Mouse (Mus musculus) MEL (cell line): ENCODE measurements around the gene Agbl3. TPM values are rescaled to one million over a fixed set of nuclear protein-coding genes. Genes with fewer than 3 reads are reported as not detected.
A peak's percentile ranks its signal among the peaks of the same experiment; 100 is the strongest.

ENCODE experiments used
- DNase-seq: peaks from one replicate; pipeline ENCODE4 v3.0.0; 2011; ENCODE audit warnings: low read depth, low spot score
- H3K27ac ChIP-seq: 2 replicates; pipeline ENCODE4 v1.5.1; 2012; ENCODE audit warnings: low read depth, mild to moderate bottlenecking, control low read depth, low read length, moderate library complexity; ENCODE audit not compliant: control insufficient read depth
- H3K27me3 ChIP-seq, 2 experiments: fragments of 150-350 bp in 1 of 2; sonication (generic) in 1 of 2; 2 replicates each; pipeline ENCODE4 v1.6.1; 2012; ENCODE audit warnings: low read length in 2 of 2, mild to moderate bottlenecking in 2 of 2, improper control_type of control experiment in 1 of 2, moderate library complexity in 1 of 2; ENCODE audit not compliant: insufficient read depth in 2 of 2, control insufficient read depth in 1 of 2
- H3K36me3 ChIP-seq, 2 experiments: 2 replicates each; pipeline ENCODE4 v1.6.1; 2012 to 2014; ENCODE audit warnings: low read length in 2 of 2, improper control_type of control experiment in 1 of 2, inconsistent platforms in 1 of 2, mild to moderate bottlenecking in 1 of 2; ENCODE audit not compliant: insufficient read depth in 2 of 2, control insufficient read depth in 1 of 2
- H3K4me1 ChIP-seq, 2 experiments: fragments of 150-350 bp in 1 of 2; sonication (generic) in 1 of 2; 2 replicates each; pipeline ENCODE4 v1.6.1; 2012; ENCODE audit warnings: low read length in 2 of 2, improper control_type of control experiment in 1 of 2, mild to moderate bottlenecking in 1 of 2; ENCODE audit not compliant: insufficient read depth in 2 of 2, control insufficient read depth in 1 of 2
- H3K4me3 ChIP-seq, 2 experiments: fragments of 150-350 bp in 1 of 2; sonication (generic) in 1 of 2; 2 replicates each; pipeline ENCODE4 v1.5.1; 2012; ENCODE audit warnings: low read depth in 2 of 2, low read length in 2 of 2, mild to moderate bottlenecking in 2 of 2, moderate library complexity in 2 of 2, control low read depth in 1 of 2, improper control_type of control experiment in 1 of 2; ENCODE audit not compliant: control insufficient read depth in 1 of 2, insufficient read depth in 1 of 2
- H3K79me2 ChIP-seq: 2 replicates; pipeline ENCODE4 v1.6.1; 2012; ENCODE audit warnings: mild to moderate bottlenecking, low read length, moderate library complexity; ENCODE audit not compliant: control insufficient read depth, poor library complexity, insufficient read depth
- H3K9ac ChIP-seq: 2 replicates; pipeline ENCODE4 v1.6.1; 2012; ENCODE audit warnings: low read depth, mild to moderate bottlenecking, control low read depth, low read length, moderate library complexity; ENCODE audit not compliant: control insufficient read depth, poor library complexity, severe bottlenecking
- H3K9me3 ChIP-seq: fragments of 150-350 bp; sonication (generic); replicated peaks from 2 replicates; pipeline ENCODE4 v1.6.1; 2012; ENCODE audit warnings: mild to moderate bottlenecking, low read length, improper control_type of control experiment, moderate library complexity; ENCODE audit not compliant: insufficient read depth
- CHD2 ChIP-seq: IDR thresholded peaks from 2 replicates; pipeline ENCODE4 v1.6.1; 2011; ENCODE audit warnings: low read length, improper control_type of control experiment
- CTCF ChIP-seq, 3 experiments: IDR thresholded peaks in 2 of 3; conservative IDR thresholded peaks in 1 of 3; 2 replicates each; pipeline ENCODE4 v1.5.1; 2011 to 2012; ENCODE audit warnings: low read length in 3 of 3, low read depth in 2 of 3, mild to moderate bottlenecking in 2 of 3, improper control_type of control experiment in 1 of 3, inconsistent platforms in 1 of 3, mixed read lengths in 1 of 3, moderate library complexity in 1 of 3; ENCODE audit not compliant: control insufficient read depth in 1 of 3, insufficient read depth in 1 of 3, poor library complexity in 1 of 3, severe bottlenecking in 1 of 3
- EP300 ChIP-seq, 2 experiments: IDR thresholded peaks; 2 replicates each; pipeline ENCODE4 v1.6.1; 2011; ENCODE audit warnings: improper control_type of control experiment in 2 of 2, low read length in 2 of 2, low read depth in 1 of 2, mild to moderate bottlenecking in 1 of 2
- ETS1 ChIP-seq: IDR thresholded peaks from 2 replicates; pipeline ENCODE4 v1.6.1; 2012; ENCODE audit warnings: low read depth, mild to moderate bottlenecking, inconsistent platforms, low read length, improper control_type of control experiment, moderate library complexity
- GABPA ChIP-seq: IDR thresholded peaks from 2 replicates; pipeline ENCODE4 v1.6.1; 2012; ENCODE audit warnings: low read depth, mild to moderate bottlenecking, inconsistent platforms, low read length, improper control_type of control experiment, moderate library complexity
- GATA1 ChIP-seq: IDR thresholded peaks from 2 replicates; pipeline ENCODE4 v1.6.1; 2011; ENCODE audit warnings: low read depth, low read length, improper control_type of control experiment
- JUND ChIP-seq: IDR thresholded peaks from 2 replicates; pipeline ENCODE4 v1.6.1; 2011; ENCODE audit warnings: low read depth, mild to moderate bottlenecking, improper control_type of control experiment, low read length
- KAT2A ChIP-seq: conservative IDR thresholded peaks from 2 replicates; pipeline ENCODE4 v1.6.1; 2012; ENCODE audit warnings: low read depth, low read length, improper control_type of control experiment, inconsistent platforms
- MEF2A ChIP-seq: IDR thresholded peaks from 2 replicates; pipeline ENCODE4 v1.6.1; 2014; ENCODE audit warnings: low read depth, mild to moderate bottlenecking, inconsistent platforms, low read length, improper control_type of control experiment; ENCODE audit not compliant: poor library complexity, insufficient replicate concordance, severe bottlenecking; ENCODE audit errors: extremely low read depth
- MYB ChIP-seq: IDR thresholded peaks from 2 replicates; pipeline ENCODE4 v1.6.1; 2011; ENCODE audit warnings: mild to moderate bottlenecking, low read depth, low read length, improper control_type of control experiment
- MYC ChIP-seq: IDR thresholded peaks from 2 replicates; pipeline ENCODE4 v1.6.1; 2011; ENCODE audit warnings: low read depth, mild to moderate bottlenecking, low read length, improper control_type of control experiment, moderate library complexity
- NELFE ChIP-seq: IDR thresholded peaks from 2 replicates; pipeline ENCODE4 v1.6.1; 2011; ENCODE audit warnings: low read depth, low read length, improper control_type of control experiment
- NRF1 ChIP-seq: IDR thresholded peaks from 2 replicates; pipeline ENCODE4 v1.6.1; 2014; ENCODE audit warnings: low read depth, mild to moderate bottlenecking, inconsistent platforms, low read length, improper control_type of control experiment, moderate library complexity; ENCODE audit not compliant: poor library complexity, insufficient read depth, severe bottlenecking
- POLR2AphosphoS2 ChIP-seq: IDR thresholded peaks from 2 replicates; pipeline ENCODE4 v1.6.1; 2011; ENCODE audit warnings: low read length, improper control_type of control experiment
- POLR2AphosphoS5 ChIP-seq: IDR thresholded peaks from 2 replicates; pipeline ENCODE4 v1.6.1; 2012; ENCODE audit warnings: low read depth, borderline replicate concordance, mild to moderate bottlenecking, inconsistent platforms, low read length, moderate library complexity, mixed read lengths
- RAD21 ChIP-seq: IDR thresholded peaks from 2 replicates; pipeline ENCODE4 v1.6.1; 2011; ENCODE audit warnings: mild to moderate bottlenecking, low read depth, low read length, improper control_type of control experiment
- SIN3A ChIP-seq: IDR thresholded peaks from 2 replicates; pipeline ENCODE4 v1.6.1; 2012; ENCODE audit warnings: low read length, improper control_type of control experiment, inconsistent platforms
- SMC3 ChIP-seq: IDR thresholded peaks from 2 replicates; pipeline ENCODE4 v1.6.1; 2011; ENCODE audit warnings: low read depth, low read length, improper control_type of control experiment
- TAL1 ChIP-seq: IDR thresholded peaks from 2 replicates; pipeline ENCODE4 v1.6.1; 2012; ENCODE audit warnings: mild to moderate bottlenecking, inconsistent platforms, low read length, moderate library complexity, mixed read lengths
- TCF12 ChIP-seq: IDR thresholded peaks from 2 replicates; pipeline ENCODE4 v1.6.1; 2014; ENCODE audit warnings: low read depth, mild to moderate bottlenecking, inconsistent platforms, low read length, improper control_type of control experiment, moderate library complexity
- USF1 ChIP-seq: IDR thresholded peaks from 2 replicates; pipeline ENCODE4 v1.6.1; 2014; ENCODE audit warnings: low read depth, mild to moderate bottlenecking, inconsistent platforms, low read length, improper control_type of control experiment, moderate library complexity
- polyA plus RNA-seq, 2 experiments: library from polyadenylated mRNA; stranded (reverse) in 1 of 2; unstranded in 1 of 2; fragments of >175 nt in 1 of 2; fragments of >200 nt in 1 of 2; gene quantifications; 2 replicates each; pipeline versions ENCODE4 v1.2.1 to v1.2.4; 2012; ENCODE audit warnings: low replicate concordance in 2 of 2, low read depth in 1 of 2; ENCODE audit not compliant: insufficient read length in 2 of 2, insufficient read depth in 1 of 2, missing spikeins in 1 of 2
- total RNA-seq: library from RNA; depleted of rRNA; stranded (reverse); fragments of 300-350 nt; gene quantifications from 2 replicates; pipeline ENCODE4 v1.2.3, GENCODE M21; 2012

The Agbl3 gene
- total and polyA plus RNA-seq, 3 experiments, result 1.3 TPM; not detected in 2

GRCm38 (mm10) chr6:34867301-34867994, 87.2 kb downstream of the Agbl3 start (continued):
- TF ChIP-seq JUND (no peak), TCF12 (0 out of 2 replicates have a peak, but pooled peaks have one; percentile 17), RAD21 (no peak), SIN3A (peak; percentile 28; the same call in 1 of the 2 replicates), TAL1 (no peak), CHD2 (no peak), GABPA (no peak), POLR2AphosphoS5 (no peak), NRF1 (no peak), CTCF (IDR thresholded peaks at IDR 0.05 in 2 of 3, conservative IDR thresholded peaks at IDR 0.05 in 1 of 3; ENCODE audit: control insufficient read depth in 1 of 3, insufficient read depth in 1 of 3, low read depth in 2 of 3, low read length in 3 of 3, poor library complexity in 1 of 3, severe bottlenecking in 1 of 3) (no peak), MYB (no peak), ETS1 (no peak), GATA1 (no peak), MYC (0 out of 2 replicates have a peak, but pooled peaks have one; percentile 52), SMC3 (no peak), NELFE (peak; percentile 34; the same call in 1 of the 2 replicates), KAT2A (no peak), POLR2AphosphoS2 (no peak), EP300 (IDR thresholded peaks at IDR 0.05; ENCODE audit: low read depth in 1 of 2, low read length in 2 of 2) (no peak), USF1 (no peak)
- TF ChIP-seq, all 39 proteins: peak for 5

- no peaks in the 10 kb centered on the region for H3K9me3 ChIP-seq
- H3K27ac ChIP-seq, result peak overlapping the region; percentile 95
- H3K4me3 ChIP-seq, result peak overlapping the region; percentile 42 to 50
- H3K79me2 ChIP-seq, result peaks cover 1% of the 10 kb centered on the region; the same call in 1 of the 2 replicates
- TF ChIP-seq SIN3A (peak; percentile 37; the same call in 1 of the 2 replicates), POLR2AphosphoS5 (no peak), MEF2A (no peak)
- H3K9ac ChIP-seq, result peak overlapping the region; percentile 73
- DNase-seq, result no peak
- peaks cover 18 to 63% of the 10 kb centered on the region in 2 experiments for H3K4me1 ChIP-seq
- H3K36me3 ChIP-seq, result peaks cover 0 to 52% of the 10 kb centered on the region in 2 experiments; a peak in 2 of 4 replicates
- no peaks in the 10 kb centered on the region for H3K27me3 ChIP-seq
Observed at GRCm38 (mm10) chr6:34867995-34868350, 87.7 kb downstream of the Agbl3 start.
